22 mouse cellular contexts compared by ENCODE assay signal in genomic region chr2:29039741-29040140, GRCm38 (mm10). TPM values are rescaled to one million over a fixed set of nuclear protein-coding genes. Genes with fewer than 3 reads are reported as not detected.
DNase-seq lines count a peak whose midpoint lies in the region; ATAC-seq and TF ChIP-seq lines count a peak whose summit lies in the region.
"Had no signal": no experiment of that assay in that cellular context is flagged by ENCODE, and none has a peak within 500 bp of the region (broad histone marks: within the 10 kb centered on the region; RNA-seq: fewer than 3 reads in every experiment).

No protein-coding gene starts in this region.

- H3K9ac ChIP-seq in hindbrain, embryonic 12.5 days, result no peak overlapping the region
- no peak overlapping the region; the same call in 1 of the 2 replicates for H3K9ac ChIP-seq in hindbrain, embryonic 16.5 days (ENCODE audit: low read depth, low read length)
- no peak overlapping the region for H3K9ac ChIP-seq in liver, adult 2 months (ENCODE audit: low read depth, low read length)
- H3K9ac ChIP-seq in liver, embryonic 11.5 days (ENCODE audit: low read depth, low read length), result no peak overlapping the region
- no peak overlapping the region for H3K9ac ChIP-seq in midbrain, embryonic 11.5 days (ENCODE audit: low read length)
- H3K9ac ChIP-seq in midbrain, postnatal 0 days (replicated peaks; ENCODE audit: low read length, poor library complexity, severe bottlenecking), result no peak overlapping the region
- H3K9ac ChIP-seq: embryonic facial prominence, embryonic 13.5 days; forebrain, embryonic 12.5 days had no signal

- H3K4me3 ChIP-seq in hindbrain, embryonic 12.5 days, result no peak overlapping the region
- H3K4me3 ChIP-seq in hindbrain, embryonic 16.5 days (ENCODE audit: low read length), result no peak overlapping the region
- no peak overlapping the region for H3K4me3 ChIP-seq in liver, adult 2 months (ENCODE audit: insufficient read depth, low read depth, low read length)
- no peak overlapping the region for H3K4me3 ChIP-seq in liver, embryonic 11.5 days (ENCODE audit: low read depth, low read length)
- no peak overlapping the region for H3K4me3 ChIP-seq in midbrain, embryonic 11.5 days (ENCODE audit: low read depth, low read length)
- no peak overlapping the region for H3K4me3 ChIP-seq in midbrain, postnatal 0 days (ENCODE audit: low read depth, low read length)
- H3K4me3 ChIP-seq: embryonic facial prominence, embryonic 13.5 days; forebrain, embryonic 12.5 days; heart, embryonic 10.5 days had no signal

- TF ChIP-seq CTCF in liver, adult 2 months (IDR thresholded peaks at IDR 0.05; ENCODE audit: low read depth, low read length), result no peak
- TF ChIP-seq CTCF in midbrain, postnatal 0 days (IDR thresholded peaks at IDR 0.05), result no peak

- H3K4me2 ChIP-seq in hindbrain, embryonic 12.5 days (replicated peaks), result no peak overlapping the region
- no peak overlapping the region for H3K4me2 ChIP-seq in hindbrain, embryonic 16.5 days (ENCODE audit: low read length)
- no peak overlapping the region for H3K4me2 ChIP-seq in liver, embryonic 11.5 days
- H3K4me2 ChIP-seq in midbrain, embryonic 11.5 days, result no peak overlapping the region; the same call in 1 of the 2 replicates
- H3K4me2 ChIP-seq in midbrain, postnatal 0 days (ENCODE audit: low read depth, low read length, poor library complexity, severe bottlenecking), result no peak overlapping the region
- H3K4me2 ChIP-seq: embryonic facial prominence, embryonic 13.5 days; forebrain, embryonic 12.5 days had no signal

- no peaks in the 10 kb centered on the region for H3K9me3 ChIP-seq in hindbrain, embryonic 12.5 days (replicated peaks)
- no peaks in the 10 kb centered on the region for H3K9me3 ChIP-seq in hindbrain, embryonic 16.5 days (ENCODE audit: control insufficient read depth, low read length)
- no peaks in the 10 kb centered on the region for H3K9me3 ChIP-seq in liver, embryonic 11.5 days (ENCODE audit: control insufficient read depth, low read length)
- no peaks in the 10 kb centered on the region for H3K9me3 ChIP-seq in midbrain, embryonic 11.5 days (ENCODE audit: control insufficient read depth, low read length)
- H3K9me3 ChIP-seq in midbrain, postnatal 0 days (ENCODE audit: low read length), result no peaks in the 10 kb centered on the region
- H3K9me3 ChIP-seq: embryonic facial prominence, embryonic 13.5 days; forebrain, embryonic 12.5 days; G1E; heart, embryonic 10.5 days had no signal

- H3K27me3 ChIP-seq in hindbrain, embryonic 12.5 days, result peaks cover 64% of the 10 kb centered on the region
- peaks cover 12% of the 10 kb centered on the region for H3K27me3 ChIP-seq in hindbrain, embryonic 16.5 days (replicated peaks; ENCODE audit: control insufficient read depth, insufficient read depth, low read length)
- no peaks in the 10 kb centered on the region for H3K27me3 ChIP-seq in liver, adult 2 months (ENCODE audit: control insufficient read depth, insufficient read depth, low read length)
- peaks cover 34% of the 10 kb centered on the region for H3K27me3 ChIP-seq in liver, embryonic 11.5 days (replicated peaks; ENCODE audit: control insufficient read depth, insufficient read depth, low read length)
- H3K27me3 ChIP-seq in midbrain, embryonic 11.5 days (ENCODE audit: control insufficient read depth, insufficient read depth, low read length), result peaks cover 27% of the 10 kb centered on the region
- peaks cover 8% of the 10 kb centered on the region; the same call in 1 of the 2 replicates for H3K27me3 ChIP-seq in midbrain, postnatal 0 days (ENCODE audit: insufficient read depth, low read length)

- WGBS in hindbrain, embryonic 12.5 days, result 34% methylated on average over 5 of the region's 5 CpGs
- WGBS in hindbrain, embryonic 16.5 days, result 34% methylated on average over 5 of the region's 5 CpGs
- WGBS in liver, adult 2 months, result 58% methylated on average over 5 of the region's 5 CpGs
- 30% methylated on average over 5 of the region's 5 CpGs for WGBS in liver, embryonic 11.5 days
- WGBS in midbrain, embryonic 11.5 days, result 19% methylated on average over 5 of the region's 5 CpGs
- 29% methylated on average over 5 of the region's 5 CpGs for WGBS in midbrain, postnatal 0 days

- no peaks in the 10 kb centered on the region for H3K79me2 ChIP-seq in liver, adult 2 months (ENCODE audit: control insufficient read depth, insufficient read depth, low read length)

- H3K36me3 ChIP-seq in hindbrain, embryonic 12.5 days, result no peaks in the 10 kb centered on the region
- H3K36me3 ChIP-seq in hindbrain, embryonic 16.5 days (ENCODE audit: control insufficient read depth, insufficient read depth, low read length), result no peaks in the 10 kb centered on the region
- no peaks in the 10 kb centered on the region for H3K36me3 ChIP-seq in liver, adult 2 months (ENCODE audit: control insufficient read depth, insufficient read depth, low read length)
- no peaks in the 10 kb centered on the region for H3K36me3 ChIP-seq in liver, embryonic 11.5 days (ENCODE audit: control insufficient read depth, insufficient read depth, low read length)
- no peaks in the 10 kb centered on the region for H3K36me3 ChIP-seq in midbrain, embryonic 11.5 days (ENCODE audit: control insufficient read depth, insufficient read depth, low read length)
- H3K36me3 ChIP-seq in midbrain, postnatal 0 days (ENCODE audit: insufficient read depth, low read length), result no peaks in the 10 kb centered on the region
- H3K36me3 ChIP-seq: embryonic facial prominence, embryonic 13.5 days; forebrain, embryonic 12.5 days; G1E; heart, embryonic 10.5 days had no signal

- ATAC-seq in hindbrain, embryonic 12.5 days (ENCODE audit: low FRiP score), result no peak
- no peak for ATAC-seq in hindbrain, embryonic 16.5 days
- ATAC-seq in liver, embryonic 11.5 days (replicated peaks; ENCODE audit: low FRiP score), result no peak
- ATAC-seq in midbrain, embryonic 11.5 days (ENCODE audit: low FRiP score), result no peak
- no peak for ATAC-seq in midbrain, postnatal 0 days (ENCODE audit: low FRiP score)
- no peak for ATAC-seq in cerebellum, adult (ENCODE audit: insufficient number of reproducible peaks, low FRiP score, low TSS enrichment)
- ATAC-seq: CD4-positive, CD25-positive, alpha-beta regulatory T cell, adult 4 months; forebrain, embryonic 16.5 days had no signal

- 0 out of 2 replicates have a peak overlapping the region, but pooled peaks have one; percentile 23 for H3K27ac ChIP-seq in hindbrain, embryonic 12.5 days
- no peak overlapping the region for H3K27ac ChIP-seq in hindbrain, embryonic 16.5 days (ENCODE audit: low read depth, low read length)
- no peak overlapping the region for H3K27ac ChIP-seq in liver, adult 2 months (replicated peaks; ENCODE audit: insufficient read depth, low read depth, low read length)
- no peak overlapping the region for H3K27ac ChIP-seq in liver, embryonic 11.5 days (ENCODE audit: low read depth, low read length)
- H3K27ac ChIP-seq in midbrain, embryonic 11.5 days (ENCODE audit: low read depth, low read length), result no peak overlapping the region
- no peak overlapping the region for H3K27ac ChIP-seq in midbrain, postnatal 0 days (ENCODE audit: low read depth, low read length)
- H3K27ac ChIP-seq: embryonic facial prominence, embryonic 13.5 days; forebrain, embryonic 12.5 days; heart, embryonic 10.5 days had no signal

- TF ChIP-seq POLR2A in liver, adult 2 months (IDR thresholded peaks at IDR 0.05; ENCODE audit: extremely low read depth, insufficient read depth, low read length), result no peak

- H3K4me1 ChIP-seq in hindbrain, embryonic 12.5 days, result peaks cover 14% of the 10 kb centered on the region
- H3K4me1 ChIP-seq in hindbrain, embryonic 16.5 days (ENCODE audit: control insufficient read depth, insufficient read depth, low read depth, low read length), result peaks cover 5% of the 10 kb centered on the region
- H3K4me1 ChIP-seq in liver, adult 2 months (ENCODE audit: control insufficient read depth, insufficient read depth, low read length), result peaks cover 7% of the 10 kb centered on the region
- no peaks in the 10 kb centered on the region for H3K4me1 ChIP-seq in liver, embryonic 11.5 days (replicated peaks; ENCODE audit: control insufficient read depth, insufficient read depth, low read length)
- peaks cover 20% of the 10 kb centered on the region for H3K4me1 ChIP-seq in midbrain, embryonic 11.5 days (ENCODE audit: control insufficient read depth, insufficient read depth, low read length)
- H3K4me1 ChIP-seq in midbrain, postnatal 0 days (ENCODE audit: insufficient read depth, low read length), result no peaks in the 10 kb centered on the region
- H3K4me1 ChIP-seq: heart, embryonic 10.5 days had no signal

- DNase-seq in liver, adult 2 months (ENCODE audit: extremely low read depth, low read depth, low spot score), result peak; percentile 71
- no peak for DNase-seq in liver, embryonic 11.5 days (ENCODE audit: low spot score)
- DNase-seq in midbrain, embryonic 11.5 days (ENCODE audit: low spot score, missing footprints), result peak; percentile 88
- DNase-seq in midbrain, postnatal 0 days (ENCODE audit: low spot score), result no peak
- DNase-seq: adrenal gland, postnatal 10 days; B cell, adult 2 months; cerebellum, adult 11-12 months; cerebellum, adult 9-10 months; cerebellum, postnatal 25 days; gastrocnemius, postnatal 10 days; heart, adult 18-20 months; heart, postnatal 10 days; heart, postnatal 4 days had no signal

RNA-seq across cellular contexts. Expression of gene Cfap77, which starts 15.1 kb away (rescaled TPM):
- 0.40 and 0.82 TPM in 2 replicates for polyA plus RNA-seq in hindbrain, embryonic 12.5 days (2016; fragmentation: Nextera tagmentation; extraction: Ambion mirVana)
- polyA plus RNA-seq in hindbrain, embryonic 16.5 days (2015; fragmentation: Nextera tagmentation; extraction: Ambion mirVana), result 0.65 and 1.0 TPM in 2 replicates
- 0.13 TPM in 1 of 2 replicates, not detected in the other for total RNA-seq in liver, adult 2 months (2014; rRNA removed)
- 0.06 and 0.11 TPM in 2 replicates for polyA plus RNA-seq in liver, adult 2 months (2012; rRNA removed)
- polyA plus RNA-seq in liver, embryonic 11.5 days (2014; fragmentation: Nextera tagmentation; extraction: Ambion mirVana), result 0.25 and 0.71 TPM in 2 replicates
- 0.77 and 1.2 TPM in 2 replicates for polyA plus RNA-seq in midbrain, embryonic 11.5 days (2014; fragmentation: Nextera tagmentation; extraction: Ambion mirVana)
- 1.0 and 3.3 TPM in 2 replicates for total RNA-seq in midbrain, postnatal 0 days (2014; rRNA removed)
- polyA plus RNA-seq in midbrain, postnatal 0 days (2015; fragmentation: Nextera tagmentation; extraction: Ambion mirVana), result 1.2 and 1.3 TPM in 2 replicates
- total RNA-seq: gastrocnemius, postnatal 10 days; heart, postnatal 10 days had no signal

RNA-seq across cellular contexts. Expression of gene Ttf1, which starts 20.3 kb away (rescaled TPM):
- polyA plus RNA-seq in hindbrain, embryonic 12.5 days (2016; fragmentation: Nextera tagmentation; extraction: Ambion mirVana), result 11.5 and 12.0 TPM in 2 replicates
- polyA plus RNA-seq in hindbrain, embryonic 16.5 days (2015; fragmentation: Nextera tagmentation; extraction: Ambion mirVana), result 6.7 and 7.7 TPM in 2 replicates
- 5.7 and 6.8 TPM in 2 replicates for total RNA-seq in liver, adult 2 months (2014; rRNA removed)
- 2.2 and 3.4 TPM in 2 replicates for polyA plus RNA-seq in liver, adult 2 months (2012; rRNA removed)
- polyA plus RNA-seq in liver, embryonic 11.5 days (2014; fragmentation: Nextera tagmentation; extraction: Ambion mirVana), result 11.0 and 11.1 TPM in 2 replicates
- polyA plus RNA-seq in midbrain, embryonic 11.5 days (2014; fragmentation: Nextera tagmentation; extraction: Ambion mirVana), result 11.4 and 13.8 TPM in 2 replicates
- total RNA-seq in midbrain, postnatal 0 days (2014; rRNA removed), result 4.9 and 5.1 TPM in 2 replicates
- polyA plus RNA-seq in midbrain, postnatal 0 days (2015; fragmentation: Nextera tagmentation; extraction: Ambion mirVana), result 3.1 and 3.3 TPM in 2 replicates

Comparison
In these comparisons a context has a peak if more than half of its experiments do, and no peak if none do; other contexts are left out.
1. DNase-seq: peak in liver, adult 2 months (single experiment) and midbrain, embryonic 11.5 days (single experiment); none in liver, embryonic 11.5 days (single experiment) and midbrain, postnatal 0 days (single experiment).